Mouse (Mus musculus): Measurements from ENCODE around the gene Robo2. TPM values are rescaled to one million over a fixed set of nuclear protein-coding genes. Genes with fewer than 3 reads are reported as not detected.
"Not testable (repeated sequence)": the region's sequence is repeated elsewhere in the genome, so short reads cannot be mapped to it uniquely, and the experiment has no call there.

The Robo2 gene
- polyA plus RNA-seq, 2 experiments from 2014 or later = not detected

GRCm38 (mm10) chr16:74061951-74062350, 349.7 kb downstream of the Robo2 start:
- ATAC-seq = no peak

- ATAC-seq = no peak
These were observed 350.1 kb downstream of the Robo2 start for GRCm38 (mm10) chr16:74061479-74061878.

GRCm38 (mm10) chr16:74056886-74057285, 354.7 kb downstream of the Robo2 start:
- no peak for ATAC-seq

GRCm38 (mm10) chr16:74056210-74056609, 355.4 kb downstream of the Robo2 start:
- ATAC-seq = no peak

- ATAC-seq = no peak
These were observed 356.4 kb downstream of the Robo2 start for GRCm38 (mm10) chr16:74055061-74055751.

- ATAC-seq = no peak
These were observed 362.2 kb downstream of the Robo2 start for GRCm38 (mm10) chr16:74049467-74049866.

GRCm38 (mm10) chr16:74048980-74049379, 362.6 kb downstream of the Robo2 start:
- no peak for ATAC-seq

GRCm38 (mm10) chr16:74047232-74047631, 364.4 kb downstream of the Robo2 start:
- ATAC-seq = no peak

GRCm38 (mm10) chr16:74040797-74041196, 370.8 kb downstream of the Robo2 start:
- ATAC-seq = not testable (repeated sequence)

GRCm38 (mm10) chr16:74027822-74028221, 383.8 kb downstream of the Robo2 start:
- no peak for ATAC-seq

- no peak for ATAC-seq
These were observed 389.2 kb downstream of the Robo2 start for GRCm38 (mm10) chr16:74022281-74022978.

GRCm38 (mm10) chr16:74005767-74006166, 405.9 kb downstream of the Robo2 start:
- ATAC-seq = no peak

GRCm38 (mm10) chr16:74001331-74001730, 410.3 kb downstream of the Robo2 start:
- ATAC-seq = no peak

- ATAC-seq = no peak
These were observed 420.4 kb downstream of the Robo2 start for GRCm38 (mm10) chr16:73991212-73991611.

- ATAC-seq = no peak
These were observed 442.1 kb downstream of the Robo2 start for GRCm38 (mm10) chr16:73969573-73969972.

- ATAC-seq = no peak
These were observed 447.2 kb downstream of the Robo2 start for GRCm38 (mm10) chr16:73964366-73964926.

GRCm38 (mm10) chr16:73959479-73959970, 452.1 kb downstream of the Robo2 start:
- ATAC-seq = no peak

GRCm38 (mm10) chr16:73958524-73958846, 453.1 kb downstream of the Robo2 start:
- no peak for ATAC-seq

GRCm38 (mm10) chr16:73957675-73958523, 453.7 kb downstream of the Robo2 start:
- ATAC-seq = no peak

GRCm38 (mm10) chr16:73946171-73946570, 465.5 kb downstream of the Robo2 start:
- no peak for ATAC-seq

- no peak for ATAC-seq
These were observed 471.4 kb downstream of the Robo2 start for GRCm38 (mm10) chr16:73940211-73940541.

GRCm38 (mm10) chr16:73939423-73940210, 472.0 kb downstream of the Robo2 start:
- ATAC-seq = no peak

Data from CD4-positive, CD25-positive, alpha-beta regulatory T cell, adult 4 months (primary cell).